Mouse (Mus musculus) gastrocnemius, postnatal 10 days (tissue): ENCODE data around the gene Spata31d1d. TPM values are rescaled to one million over a fixed set of nuclear protein-coding genes. Genes with fewer than 3 reads are reported as not detected.
"Not testable (repeated sequence)": the region's sequence is repeated elsewhere in the genome, so short reads cannot be mapped to it uniquely, and the experiment has no call there.

ENCODE experiments used
- DNase-seq: peaks from one replicate; pipeline ENCODE4 v3.0.0; 2021; ENCODE audit warnings: mixed read lengths
- long read RNA-seq, 2 experiments: library from polyadenylated mRNA; stranded (forward); transcript quantifications; one replicate each; pipeline ENCODE4 v2.0.0; 2021
- total RNA-seq, 2 experiments: library from RNA; stranded (reverse); gene quantifications; 2 replicates each; pipeline ENCODE4 v1.2.3; 2021

Gene Spata31d1d
- total RNA-seq, result not detected
- long read RNA-seq, experiment 1, result 0 reads
- long read RNA-seq, experiment 2, result 0 reads

GRCm38 (mm10) chr13:59731652-59732051, at the start of gene Spata31d1d:
Gene Spata31d1d (minus strand): TSS chr13:59731752.
- no peak for DNase-seq

GRCm38 (mm10) chr13:59779744-59780264, 48.3 kb upstream of the Spata31d1d start:
- DNase-seq, result not testable (repeated sequence)

GRCm38 (mm10) chr13:59779213-59779612, 47.7 kb upstream of the Spata31d1d start:
- DNase-seq, result no peak

GRCm38 (mm10) chr13:59775168-59775567, 43.6 kb upstream of the Spata31d1d start:
- DNase-seq, result no peak

GRCm38 (mm10) chr13:59771257-59771656, 39.7 kb upstream of the Spata31d1d start:
- peak; percentile 82 for DNase-seq

GRCm38 (mm10) chr13:59770847-59771246, 39.3 kb upstream of the Spata31d1d start:
- DNase-seq, result no peak

- peak; percentile 75 for DNase-seq
Measured at GRCm38 (mm10) chr13:59770164-59770562, 38.6 kb upstream of the Spata31d1d start.

- DNase-seq, result peak; percentile 99
Measured at GRCm38 (mm10) chr13:59769296-59770163, 38.0 kb upstream of the Spata31d1d start, which contains the start of gene Isca1. Gene Isca1 (minus strand): TSS chr13:59769810.

- DNase-seq, result no peak
Measured at GRCm38 (mm10) chr13:59768531-59768930, 37.0 kb upstream of the Spata31d1d start.

- DNase-seq, result no peak
Measured at GRCm38 (mm10) chr13:59766786-59767515, 35.4 kb upstream of the Spata31d1d start.

GRCm38 (mm10) chr13:59762791-59763190, 31.2 kb upstream of the Spata31d1d start:
- no peak for DNase-seq

GRCm38 (mm10) chr13:59756906-59757305, 25.4 kb upstream of the Spata31d1d start:
- DNase-seq, result no peak

GRCm38 (mm10) chr13:59750310-59750709, 18.8 kb upstream of the Spata31d1d start:
- no peak for DNase-seq

- DNase-seq, result no peak
Measured at GRCm38 (mm10) chr13:59746711-59747110, 15.2 kb upstream of the Spata31d1d start, which contains the start of gene 1700014D04Rik. Gene 1700014D04Rik (minus strand): TSS chr13:59746752.

- no peak for DNase-seq
Measured at GRCm38 (mm10) chr13:59746164-59746563, 14.6 kb upstream of the Spata31d1d start.

- DNase-seq, result no peak
Measured at GRCm38 (mm10) chr13:59745462-59745861, 13.9 kb upstream of the Spata31d1d start.

- DNase-seq, result peak; percentile 26
Measured at GRCm38 (mm10) chr13:59741697-59742096, 10.1 kb upstream of the Spata31d1d start.

GRCm38 (mm10) chr13:59741096-59741495, 9.5 kb upstream of the Spata31d1d start:
- peak; percentile 28 for DNase-seq

GRCm38 (mm10) chr13:59739397-59739796, 7.8 kb upstream of the Spata31d1d start:
- DNase-seq, result no peak

- DNase-seq, result no peak
Measured at GRCm38 (mm10) chr13:59738455-59738854, 6.9 kb upstream of the Spata31d1d start.

- no peak for DNase-seq
Measured at GRCm38 (mm10) chr13:59735190-59735589, 3.6 kb upstream of the Spata31d1d start.

GRCm38 (mm10) chr13:59734347-59734746, 2.8 kb upstream of the Spata31d1d start:
- not testable (repeated sequence) for DNase-seq

- no peak for DNase-seq
Measured at GRCm38 (mm10) chr13:59733936-59734335, 2.4 kb upstream of the Spata31d1d start.
